Mouse (Mus musculus) CH12.LX (cell line): Measurements from ENCODE around the gene S1pr3. TPM values are rescaled to one million over a fixed set of nuclear protein-coding genes. Genes with fewer than 3 reads are reported as not detected.
A peak's percentile ranks its signal among the peaks of the same experiment; 100 is the strongest.

Experiments used
- DNase-seq: peaks from one replicate; pipeline ENCODE4 v3.0.0-alpha.2; 2013; ENCODE audit errors: extremely low read depth
- H3K27ac ChIP-seq: 2 replicates; pipeline ENCODE4 v1.5.1; 2012; ENCODE audit warnings: low read depth, mild to moderate bottlenecking, control low read depth, moderate library complexity; ENCODE audit not compliant: insufficient read depth
- H3K27me3 ChIP-seq: replicated peaks from 2 replicates; pipeline ENCODE3; 2012; ENCODE audit warnings: inconsistent platforms
- H3K36me3 ChIP-seq, 2 experiments: replicated peaks in 1 of 2; 2 replicates each; pipeline versions ENCODE3 to v1.6.1; 2012; ENCODE audit warnings: inconsistent platforms in 1 of 2, low read length in 1 of 2, mild to moderate bottlenecking in 1 of 2, mixed read lengths in 1 of 2, moderate library complexity in 1 of 2; ENCODE audit not compliant: control insufficient read depth in 1 of 2, insufficient read depth in 1 of 2
- H3K4me1 ChIP-seq, 2 experiments: 2 replicates each; pipeline ENCODE4 v1.6.1; 2012; ENCODE audit warnings: inconsistent platforms in 1 of 2, moderate library complexity in 1 of 2; ENCODE audit not compliant: insufficient read depth in 2 of 2, control insufficient read depth in 1 of 2
- H3K4me2 ChIP-seq: 2 replicates; pipeline ENCODE4 v1.6.1; 2012; ENCODE audit warnings: low read depth, mild to moderate bottlenecking, control low read depth; ENCODE audit not compliant: poor library complexity, insufficient read depth, severe bottlenecking
- H3K4me3 ChIP-seq, 3 experiments: fragments of 150-350 bp in 1 of 3; sonication (generic) in 1 of 3; replicated peaks in 1 of 3; 2 replicates each; pipeline versions ENCODE3 to v1.5.1; 2011 to 2012; ENCODE audit warnings: low read depth in 2 of 3, low read length in 2 of 3, mild to moderate bottlenecking in 2 of 3, moderate library complexity in 2 of 3, control low read depth in 1 of 3, improper control_type of control experiment in 1 of 3, inconsistent platforms in 1 of 3, mixed read lengths in 1 of 3; ENCODE audit not compliant: poor library complexity in 1 of 3
- H3K79me2 ChIP-seq: replicated peaks from 2 replicates; pipeline ENCODE4 v1.6.1; 2012; ENCODE audit warnings: mild to moderate bottlenecking, moderate library complexity; ENCODE audit not compliant: control insufficient read depth, poor library complexity, insufficient read depth, severe bottlenecking; ENCODE audit errors: extremely low read depth
- H3K9ac ChIP-seq: 2 replicates; pipeline ENCODE4 v1.6.1; 2012; ENCODE audit warnings: low read depth, mild to moderate bottlenecking, control low read depth, moderate library complexity; ENCODE audit not compliant: insufficient read depth
- H3K9me3 ChIP-seq: replicated peaks from 2 replicates; pipeline ENCODE3; 2012; ENCODE audit warnings: low read length, inconsistent platforms, mixed read lengths
- CHD2 ChIP-seq: IDR thresholded peaks from 2 replicates; pipeline ENCODE4 v1.6.1; 2011; ENCODE audit warnings: low read length, improper control_type of control experiment
- CTCF ChIP-seq, 2 experiments: IDR thresholded peaks in 1 of 2; conservative IDR thresholded peaks in 1 of 2; 2 replicates each; pipeline ENCODE4 v1.5.1; 2011 to 2012; ENCODE audit warnings: low read depth in 2 of 2, low read length in 2 of 2, improper control_type of control experiment in 1 of 2, inconsistent platforms in 1 of 2, mild to moderate bottlenecking in 1 of 2, moderate library complexity in 1 of 2
- EP300 ChIP-seq: IDR thresholded peaks from 2 replicates; pipeline ENCODE4 v1.6.1; 2011; ENCODE audit warnings: low read length, improper control_type of control experiment
- GABPA ChIP-seq: IDR thresholded peaks from 2 replicates; pipeline ENCODE4 v1.6.1; 2012; ENCODE audit warnings: low read depth, low read length, improper control_type of control experiment, inconsistent platforms; ENCODE audit not compliant: insufficient replicate concordance
- HCFC1 ChIP-seq: IDR thresholded peaks from 2 replicates; pipeline ENCODE4 v1.6.1; 2012; ENCODE audit warnings: low read depth, mild to moderate bottlenecking, inconsistent platforms, low read length, improper control_type of control experiment
- IRF4 ChIP-seq: IDR thresholded peaks from 2 replicates; pipeline ENCODE4 v1.6.1; 2014; ENCODE audit warnings: low read depth, mild to moderate bottlenecking, inconsistent platforms, low read length, improper control_type of control experiment
- KAT2A ChIP-seq: IDR thresholded peaks from 2 replicates; pipeline ENCODE4 v1.6.1; 2012; ENCODE audit warnings: low read length, improper control_type of control experiment, inconsistent platforms; ENCODE audit not compliant: insufficient replicate concordance
- MAX ChIP-seq: IDR thresholded peaks from 2 replicates; pipeline ENCODE4 v1.6.1; 2011; ENCODE audit warnings: low read length, improper control_type of control experiment
- MXI1 ChIP-seq: IDR thresholded peaks from 2 replicates; pipeline ENCODE4 v1.6.1; 2011; ENCODE audit warnings: mild to moderate bottlenecking, low read depth, low read length, improper control_type of control experiment
- MYC ChIP-seq: IDR thresholded peaks from 2 replicates; pipeline ENCODE4 v1.6.1; 2011; ENCODE audit warnings: low read depth, mild to moderate bottlenecking, improper control_type of control experiment, low read length
- NELFE ChIP-seq: IDR thresholded peaks from 2 replicates; pipeline ENCODE4 v1.6.1; 2011; ENCODE audit warnings: low read depth, low read length, improper control_type of control experiment
- NRF1 ChIP-seq: IDR thresholded peaks from 2 replicates; pipeline ENCODE4 v1.6.1; 2014; ENCODE audit warnings: low read depth, mild to moderate bottlenecking, inconsistent platforms, low read length, improper control_type of control experiment, moderate library complexity
- RAD21 ChIP-seq: IDR thresholded peaks from 2 replicates; pipeline ENCODE4 v1.6.1; 2011; ENCODE audit warnings: low read depth, mild to moderate bottlenecking, low read length, improper control_type of control experiment, moderate library complexity
- SMC3 ChIP-seq: IDR thresholded peaks from 2 replicates; pipeline ENCODE4 v1.6.1; 2011; ENCODE audit warnings: low read depth, low read length, improper control_type of control experiment
- TCF12 ChIP-seq: IDR thresholded peaks from 2 replicates; pipeline ENCODE4 v1.6.1; 2014; ENCODE audit warnings: low read depth, mild to moderate bottlenecking, inconsistent platforms, low read length, improper control_type of control experiment
- UBTF ChIP-seq: IDR thresholded peaks from 2 replicates; pipeline ENCODE4 v1.6.1; 2012; ENCODE audit warnings: low read depth, mild to moderate bottlenecking, inconsistent platforms, low read length, improper control_type of control experiment, moderate library complexity
- ZC3H11A ChIP-seq: IDR thresholded peaks from 2 replicates; pipeline ENCODE4 v1.6.1; 2012; ENCODE audit warnings: low read depth, mild to moderate bottlenecking, inconsistent platforms, low read length, improper control_type of control experiment
- dilution Hi-C: fragments of 300-500 bp; cut with MboI; formaldehyde crosslinking; loops from 2 replicates; pipeline ENCODE4 v1.14.3; 2020; ENCODE audit warnings: low sequenced_read_pairs; ENCODE audit not compliant: extremely low pct_unique_long_range_greater_than_20kb, extremely low pct_ligation_motif_present
- in situ Hi-C: fragments of 300-500 bp; cut with MboI; formaldehyde crosslinking; loops from 3 replicates; pipeline ENCODE4 v1.14.3; 2019; ENCODE audit warnings: low sequenced_read_pairs, low pct_ligation_motif_present, low pct_unique_long_range_greater_than_20kb, mixed read lengths
- polyA plus RNA-seq: library from polyadenylated mRNA; unstranded; fragments of >175 nt; gene quantifications from 2 replicates; pipeline ENCODE4 v1.2.1, GENCODE M21; 2012; ENCODE audit warnings: low read depth; ENCODE audit not compliant: insufficient read length
- total RNA-seq, 2 experiments: library from RNA; depleted of rRNA; stranded (reverse); fragments of 300-350 nt in 1 of 2; fragments of >200 nt in 1 of 2; gene quantifications; 2 replicates each; pipeline ENCODE4 v1.2.3; 2012 to 2014

S1pr3 gene
- total and polyA plus RNA-seq, 3 experiments: 7.5 to 33.4 (median 8.6) TPM

- Histone ChIP-seq H3K4me1 (peaks cover 17 to 45% of the 10 kb centered on the region in 2 experiments), H3K27me3 (no peaks in the 10 kb centered on the region), H3K9me3 (peaks cover 17% of the 10 kb centered on the region), H3K79me2 (no peaks in the 10 kb centered on the region; the same call in 1 of the 2 replicates), H3K4me2 (no peak overlapping the region), H3K4me3 (no peak overlapping the region), H3K9ac (no peak overlapping the region), H3K36me3 (peaks cover 35 to 100% of the 10 kb centered on the region in 2 experiments), H3K27ac (no peak overlapping the region)
- in situ Hi-C loops: loop anchor here (10.0 kb wide), 1 partner anchor 143 kb away; no protein-coding TSS in a partner anchor
- dilution Hi-C loops: no loop called here
- no peak for DNase-seq
- TF ChIP-seq MAX (no peak), TCF12 (no peak), NELFE (no peak), NRF1 (no peak), HCFC1 (no peak), KAT2A (no peak), GABPA (no peak), UBTF (no peak), EP300 (no peak), ZC3H11A (no peak), CHD2 (no peak)
Measured at GRCm38 (mm10) chr13:51417796-51418195, 9.4 kb downstream of the S1pr3 start.

- Histone ChIP-seq H3K79me2 (no peaks in the 10 kb centered on the region; the same call in 1 of the 2 replicates), H3K27me3 (no peaks in the 10 kb centered on the region), H3K9me3 (peaks cover 17% of the 10 kb centered on the region), H3K27ac (no peak overlapping the region), H3K36me3 (peaks cover 35 to 98% of the 10 kb centered on the region in 2 experiments), H3K4me1 (peaks cover 11 to 41% of the 10 kb centered on the region in 2 experiments), H3K4me3 (no peak overlapping the region), H3K4me2 (no peak overlapping the region), H3K9ac (no peak overlapping the region)
- DNase-seq: peak; percentile 77
- in situ Hi-C loops: loop anchor here (10.0 kb wide), 1 partner anchor 144 kb away; no protein-coding TSS in a partner anchor
- TF ChIP-seq MYC: no peak; the same call in 1 of the 2 replicates
- TF ChIP-seq SMC3: peak; percentile 98
- no peak for TF ChIP-seq NELFE
- TF ChIP-seq ZC3H11A: peak; percentile 90
- TF ChIP-seq MXI1: peak; percentile 86
- TF ChIP-seq RAD21: peak; percentile 96
- 0 out of 2 replicates have a peak, but pooled peaks have one; percentile 35 for TF ChIP-seq IRF4
- no peak for TF ChIP-seq KAT2A
- TF ChIP-seq CTCF (conservative IDR thresholded peaks at IDR 0.05 in 1 of 2, IDR thresholded peaks at IDR 0.05 in 1 of 2; ENCODE audit: low read depth in 2 of 2, low read length in 2 of 2): peak; percentile 17 to 93; a peak in 2 of 4 replicates
- peak; percentile 95 for TF ChIP-seq NRF1
- TF ChIP-seq UBTF: no peak
- dilution Hi-C loops: no loop called here
Measured at GRCm38 (mm10) chr13:51418268-51418941, 10.0 kb downstream of the S1pr3 start.
